Mouse (Mus musculus): ENCODE data around the gene Piezo1.

GRCm38 (mm10) chr8:122550234-122550994 lies 715 bp downstream of the Piezo1 start:
- TF ChIP-seq CTCF (conservative IDR thresholded peaks at IDR 0.05; ENCODE audit: low read length) (no peak), NANOG (IDR thresholded peaks at IDR 0.05; ENCODE audit: borderline replicate concordance, low read length) (no peak)

All from E14TG2a.4 (cell line).